Mouse (Mus musculus): ENCODE data around the gene Gulp1.

Gene Gulp1

GRCm38 (mm10) chr1:44551461-44552370 is at the start of gene Gulp1:
Gene Gulp1, plus strand, starts transcription at chr1:44551511.
- peak; percentile 12 for DNase-seq

- no peak for DNase-seq
Measured at GRCm38 (mm10) chr1:44550261-44550660, 1.1 kb upstream of the Gulp1 start.

GRCm38 (mm10) chr1:44552371-44552841 is 1.1 kb downstream of the Gulp1 start:
- DNase-seq: peak; percentile 6

GRCm38 (mm10) chr1:44553166-44553898 is 2.0 kb downstream of the Gulp1 start:
- peak; percentile 3 for DNase-seq

GRCm38 (mm10) chr1:44567431-44567830 is 16.1 kb downstream of the Gulp1 start:
- DNase-seq: no peak

GRCm38 (mm10) chr1:44568296-44568695 is 17.0 kb downstream of the Gulp1 start:
- no peak for DNase-seq

GRCm38 (mm10) chr1:44576001-44576400 is 24.7 kb downstream of the Gulp1 start:
- DNase-seq: no peak

- DNase-seq: no peak
Measured at GRCm38 (mm10) chr1:44576610-44577009, 25.3 kb downstream of the Gulp1 start.

GRCm38 (mm10) chr1:44580390-44580789 is 29.1 kb downstream of the Gulp1 start:
- DNase-seq: no peak

GRCm38 (mm10) chr1:44584886-44585385 is 33.6 kb downstream of the Gulp1 start:
- DNase-seq: no peak

GRCm38 (mm10) chr1:44591742-44592141 is 40.4 kb downstream of the Gulp1 start:
- DNase-seq: no peak

GRCm38 (mm10) chr1:44593109-44593508 is 41.8 kb downstream of the Gulp1 start:
- no peak for DNase-seq

GRCm38 (mm10) chr1:44598312-44598711 is 47.0 kb downstream of the Gulp1 start:
- DNase-seq: no peak

GRCm38 (mm10) chr1:44613294-44614041 is 62.2 kb downstream of the Gulp1 start:
- DNase-seq: no peak

- DNase-seq: no peak
Measured at GRCm38 (mm10) chr1:44618751-44619150, 67.4 kb downstream of the Gulp1 start.

- no peak for DNase-seq
Measured at GRCm38 (mm10) chr1:44634481-44634880, 83.2 kb downstream of the Gulp1 start.

GRCm38 (mm10) chr1:44645678-44646276 is 94.5 kb downstream of the Gulp1 start:
- no peak for DNase-seq

GRCm38 (mm10) chr1:44678974-44679373 is 127.7 kb downstream of the Gulp1 start:
- no peak for DNase-seq

- no peak for DNase-seq
Measured at GRCm38 (mm10) chr1:44679415-44679814, 128.1 kb downstream of the Gulp1 start.

- DNase-seq: no peak
Measured at GRCm38 (mm10) chr1:44682556-44682955, 131.2 kb downstream of the Gulp1 start.

GRCm38 (mm10) chr1:44683723-44684122 is 132.4 kb downstream of the Gulp1 start:
- no peak for DNase-seq

GRCm38 (mm10) chr1:44720785-44721410 is 169.6 kb downstream of the Gulp1 start:
- no peak for DNase-seq
